Mouse (Mus musculus): ENCODE results near the gene Cebpg.

DNA sequence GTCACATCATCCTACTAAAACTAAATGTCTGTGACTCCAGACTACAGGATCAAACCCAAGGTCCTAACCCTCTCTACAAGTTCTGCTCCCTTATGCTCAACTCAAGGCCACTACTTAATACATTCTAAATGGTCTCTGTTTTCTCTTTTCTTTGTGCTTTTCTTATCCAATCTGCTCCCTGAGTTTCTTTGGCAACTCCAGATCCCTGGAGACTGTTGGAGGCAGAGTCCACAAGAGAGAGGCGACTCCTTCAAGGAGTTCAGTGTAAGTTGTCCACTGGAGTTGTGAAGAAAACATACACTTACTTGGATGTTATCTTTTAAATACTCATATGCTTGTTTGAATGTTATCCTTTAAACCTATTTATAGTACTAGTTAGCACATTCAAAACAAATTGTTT lies 2.1 kb downstream of the Cebpg start:
- TF ChIP-seq CTCF (IDR thresholded peaks at IDR 0.05; ENCODE audit: borderline replicate concordance, insufficient read depth, low read depth, low read length) (no peak), POLR2A (IDR thresholded peaks at IDR 0.05; ENCODE audit: borderline replicate concordance, insufficient read depth, low read length) (no peak)
